Mouse (Mus musculus): Measurements from ENCODE around the gene Crot. TPM values are rescaled to one million over a fixed set of nuclear protein-coding genes. Genes with fewer than 3 reads are reported as not detected.

The Crot gene
- 35.8 and 37.9 TPM in 2 replicates for polyA plus RNA-seq (2014; fragmentation: Nextera tagmentation; extraction: Ambion mirVana)

GRCm38 (mm10) chr5:8996686-8997512 is at the start of gene Crot:
Gene Crot (minus strand): TSS chr5:8997324.
- peak within 1 kb of the TSS; percentile 69 for H3K4me2 ChIP-seq
- H3K9me3 ChIP-seq (replicated peaks; ENCODE audit: control insufficient read depth, low read length): no peaks in the 10 kb centered on the region
- H3K4me1 ChIP-seq (ENCODE audit: control insufficient read depth, insufficient read depth, low read length): peaks cover 3% of the 10 kb centered on the region; the same call in 1 of the 2 replicates
- no peaks in the 10 kb centered on the region for H3K27me3 ChIP-seq (ENCODE audit: control insufficient read depth, insufficient read depth, low read length)
- peak; percentile 100 for ATAC-seq (replicated peaks; ENCODE audit: insufficient number of reproducible peaks, low FRiP score, low TSS enrichment)
- WGBS (ENCODE audit: insufficient replicate concordance): 0% methylated on average over 56 of the region's 57 CpGs
- H3K4me3 ChIP-seq (ENCODE audit: low read depth, low read length): peak within 1 kb of the TSS; percentile 56
- peak within 1 kb of the TSS; percentile 80 for H3K9ac ChIP-seq (ENCODE audit: low read depth, low read length)
- peak within 1 kb of the TSS; percentile 90 for H3K27ac ChIP-seq (ENCODE audit: low read depth, low read length)
- peaks cover 2% of the 10 kb centered on the region; the same call in 1 of the 2 replicates for H3K36me3 ChIP-seq (ENCODE audit: control insufficient read depth, insufficient read depth, low read length)

- H3K4me3 ChIP-seq (ENCODE audit: low read depth, low read length): no peak overlapping the region
- 79% methylated on average over 8 of the region's 8 CpGs for WGBS (ENCODE audit: insufficient replicate concordance)
- H3K9me3 ChIP-seq (replicated peaks; ENCODE audit: control insufficient read depth, low read length): no peaks in the 10 kb centered on the region
- no peak overlapping the region for H3K9ac ChIP-seq (ENCODE audit: low read depth, low read length)
- H3K4me2 ChIP-seq: no peak overlapping the region
- H3K27me3 ChIP-seq (ENCODE audit: control insufficient read depth, insufficient read depth, low read length): no peaks in the 10 kb centered on the region
- no peak overlapping the region for H3K27ac ChIP-seq (ENCODE audit: low read depth, low read length)
- ATAC-seq (replicated peaks; ENCODE audit: insufficient number of reproducible peaks, low FRiP score, low TSS enrichment): no peak
- no peaks in the 10 kb centered on the region for H3K36me3 ChIP-seq (ENCODE audit: control insufficient read depth, insufficient read depth, low read length)
- no peaks in the 10 kb centered on the region for H3K4me1 ChIP-seq (ENCODE audit: control insufficient read depth, insufficient read depth, low read length)
Observed at GRCm38 (mm10) chr5:9045904-9046303, 48.8 kb upstream of the Crot start.

GRCm38 (mm10) chr5:9044821-9045220 is 47.7 kb upstream of the Crot start:
- Histone ChIP-seq H3K36me3 (ENCODE audit: control insufficient read depth, insufficient read depth, low read length) (no peaks in the 10 kb centered on the region), H3K27me3 (ENCODE audit: control insufficient read depth, insufficient read depth, low read length) (no peaks in the 10 kb centered on the region), H3K9ac (ENCODE audit: low read depth, low read length) (no peak overlapping the region), H3K4me2 (no peak overlapping the region), H3K27ac (ENCODE audit: low read depth, low read length) (no peak overlapping the region), H3K4me3 (ENCODE audit: low read depth, low read length) (no peak overlapping the region), H3K9me3 (replicated peaks; ENCODE audit: control insufficient read depth, low read length) (no peaks in the 10 kb centered on the region), H3K4me1 (ENCODE audit: control insufficient read depth, insufficient read depth, low read length) (no peaks in the 10 kb centered on the region)
- no peak for ATAC-seq (replicated peaks; ENCODE audit: insufficient number of reproducible peaks, low FRiP score, low TSS enrichment)
- 60% methylated on average over 2 of the region's 2 CpGs for WGBS (ENCODE audit: insufficient replicate concordance)

- ATAC-seq (replicated peaks; ENCODE audit: insufficient number of reproducible peaks, low FRiP score, low TSS enrichment): no peak
- no peaks in the 10 kb centered on the region for H3K4me1 ChIP-seq (ENCODE audit: control insufficient read depth, insufficient read depth, low read length)
- no peaks in the 10 kb centered on the region for H3K27me3 ChIP-seq (ENCODE audit: control insufficient read depth, insufficient read depth, low read length)
- no peak overlapping the region for H3K9ac ChIP-seq (ENCODE audit: low read depth, low read length)
- 77% methylated on average over 8 of the region's 8 CpGs for WGBS (ENCODE audit: insufficient replicate concordance)
- H3K4me2 ChIP-seq: no peak overlapping the region
- no peak overlapping the region for H3K4me3 ChIP-seq (ENCODE audit: low read depth, low read length)
- H3K36me3 ChIP-seq (ENCODE audit: control insufficient read depth, insufficient read depth, low read length): no peaks in the 10 kb centered on the region
- H3K27ac ChIP-seq (ENCODE audit: low read depth, low read length): no peak overlapping the region
- no peaks in the 10 kb centered on the region for H3K9me3 ChIP-seq (replicated peaks; ENCODE audit: control insufficient read depth, low read length)
Observed at GRCm38 (mm10) chr5:9043582-9044267, 46.6 kb upstream of the Crot start.

- WGBS (ENCODE audit: insufficient replicate concordance): 79% methylated on average over 10 of the region's 10 CpGs
- Histone ChIP-seq H3K4me1 (ENCODE audit: control insufficient read depth, insufficient read depth, low read length) (no peaks in the 10 kb centered on the region), H3K27me3 (ENCODE audit: control insufficient read depth, insufficient read depth, low read length) (no peaks in the 10 kb centered on the region), H3K9me3 (replicated peaks; ENCODE audit: control insufficient read depth, low read length) (no peaks in the 10 kb centered on the region), H3K9ac (ENCODE audit: low read depth, low read length) (no peak overlapping the region), H3K4me2 (no peak overlapping the region), H3K36me3 (ENCODE audit: control insufficient read depth, insufficient read depth, low read length) (no peaks in the 10 kb centered on the region), H3K27ac (ENCODE audit: low read depth, low read length) (no peak overlapping the region), H3K4me3 (ENCODE audit: low read depth, low read length) (no peak overlapping the region)
- ATAC-seq (replicated peaks; ENCODE audit: insufficient number of reproducible peaks, low FRiP score, low TSS enrichment): no peak
Observed at GRCm38 (mm10) chr5:9042721-9043416, 45.7 kb upstream of the Crot start.

GRCm38 (mm10) chr5:9040665-9041215 is 43.6 kb upstream of the Crot start:
- Histone ChIP-seq H3K4me3 (ENCODE audit: low read depth, low read length) (no peak overlapping the region), H3K9me3 (replicated peaks; ENCODE audit: control insufficient read depth, low read length) (no peaks in the 10 kb centered on the region), H3K9ac (ENCODE audit: low read depth, low read length) (no peak overlapping the region), H3K4me2 (no peak overlapping the region), H3K27me3 (ENCODE audit: control insufficient read depth, insufficient read depth, low read length) (no peaks in the 10 kb centered on the region), H3K27ac (ENCODE audit: low read depth, low read length) (no peak overlapping the region), H3K36me3 (ENCODE audit: control insufficient read depth, insufficient read depth, low read length) (no peaks in the 10 kb centered on the region), H3K4me1 (ENCODE audit: control insufficient read depth, insufficient read depth, low read length) (no peaks in the 10 kb centered on the region)
- no peak for ATAC-seq (replicated peaks; ENCODE audit: insufficient number of reproducible peaks, low FRiP score, low TSS enrichment)
- 61% methylated on average over 3 of the region's 3 CpGs for WGBS (ENCODE audit: insufficient replicate concordance)

- H3K27me3 ChIP-seq (ENCODE audit: control insufficient read depth, insufficient read depth, low read length): no peaks in the 10 kb centered on the region
- no peaks in the 10 kb centered on the region for H3K36me3 ChIP-seq (ENCODE audit: control insufficient read depth, insufficient read depth, low read length)
- no peak overlapping the region for H3K27ac ChIP-seq (ENCODE audit: low read depth, low read length)
- H3K9me3 ChIP-seq (replicated peaks; ENCODE audit: control insufficient read depth, low read length): no peaks in the 10 kb centered on the region
- no peak overlapping the region for H3K9ac ChIP-seq (ENCODE audit: low read depth, low read length)
- H3K4me3 ChIP-seq (ENCODE audit: low read depth, low read length): no peak overlapping the region
- ATAC-seq (replicated peaks; ENCODE audit: insufficient number of reproducible peaks, low FRiP score, low TSS enrichment): no peak
- no peak overlapping the region for H3K4me2 ChIP-seq
- H3K4me1 ChIP-seq (ENCODE audit: control insufficient read depth, insufficient read depth, low read length): no peaks in the 10 kb centered on the region
- WGBS (ENCODE audit: insufficient replicate concordance): 69% methylated on average over 7 of the region's 7 CpGs
Observed at GRCm38 (mm10) chr5:9039978-9040377, 42.9 kb upstream of the Crot start.

- Histone ChIP-seq H3K9me3 (replicated peaks; ENCODE audit: control insufficient read depth, low read length) (no peaks in the 10 kb centered on the region), H3K36me3 (ENCODE audit: control insufficient read depth, insufficient read depth, low read length) (no peaks in the 10 kb centered on the region), H3K9ac (ENCODE audit: low read depth, low read length) (no peak overlapping the region), H3K4me3 (ENCODE audit: low read depth, low read length) (no peak overlapping the region), H3K4me1 (ENCODE audit: control insufficient read depth, insufficient read depth, low read length) (no peaks in the 10 kb centered on the region), H3K27ac (ENCODE audit: low read depth, low read length) (no peak overlapping the region), H3K27me3 (ENCODE audit: control insufficient read depth, insufficient read depth, low read length) (no peaks in the 10 kb centered on the region), H3K4me2 (no peak overlapping the region)
- WGBS (ENCODE audit: insufficient replicate concordance): 74% methylated on average over 4 of the region's 4 CpGs
- no peak for ATAC-seq (replicated peaks; ENCODE audit: insufficient number of reproducible peaks, low FRiP score, low TSS enrichment)
Observed at GRCm38 (mm10) chr5:9037292-9037691, 40.2 kb upstream of the Crot start.

Data from heart, embryonic 11.5 days (tissue).